Mouse (Mus musculus) hindbrain, postnatal 0 days (tissue): ENCODE measurements at regions not wholly inside any gene's neighbourhood (a gene's known extent, or its start where the extent isn't known, plus 50 kb on each side); places are given as distances from the start of the nearest gene placed in this dataset.

Experiments
- ATAC-seq: fragments of 200-750 bp; cut with Nextera tagmentation; 2 replicates; pipeline ENCODE4 v1.8.0; 2017; ENCODE audit warnings: mild to moderate bottlenecking, moderate TSS enrichment, moderate library complexity
- DNase-seq: peaks from one replicate; pipeline ENCODE4 v3.0.0-alpha.2; 2015; ENCODE audit warnings: low spot score
- H3K27ac ChIP-seq: fragments of 300-500 bp; sonication (generic); 2 replicates; pipeline ENCODE4 v1.5.1; 2014; ENCODE audit warnings: mild to moderate bottlenecking
- H3K27me3 ChIP-seq: fragments of 300-500 bp; sonication (generic); 2 replicates; pipeline ENCODE4 v1.6.1; 2014; ENCODE audit warnings: low read length, mixed read lengths; ENCODE audit not compliant: insufficient read depth
- H3K36me3 ChIP-seq: fragments of 300-500 bp; sonication (generic); 2 replicates; pipeline ENCODE4 v1.6.1; 2014; ENCODE audit warnings: low read length, mixed read lengths; ENCODE audit not compliant: insufficient read depth
- H3K4me1 ChIP-seq: fragments of 300-500 bp; sonication (generic); 2 replicates; pipeline ENCODE4 v1.6.1; 2014; ENCODE audit warnings: antibody characterized with exemption, low read length, mixed read lengths; ENCODE audit not compliant: insufficient read depth
- H3K4me2 ChIP-seq: fragments of 300-500 bp; sonication (generic); 2 replicates; pipeline ENCODE4 v1.6.1; 2014; ENCODE audit warnings: low read depth, mild to moderate bottlenecking, low read length, moderate library complexity, mixed read lengths
- H3K4me3 ChIP-seq: fragments of 300-500 bp; sonication (generic); 2 replicates; pipeline ENCODE4 v1.5.1; 2014; ENCODE audit warnings: low read length
- H3K9ac ChIP-seq: fragments of 300-500 bp; sonication (generic); replicated peaks from 2 replicates; pipeline ENCODE4 v1.6.1; 2014; ENCODE audit warnings: mild to moderate bottlenecking, low read length, moderate library complexity, mixed read lengths
- H3K9me3 ChIP-seq: fragments of 300-500 bp; sonication (generic); 2 replicates; pipeline ENCODE4 v1.6.1; 2016; ENCODE audit warnings: low read length, mixed read lengths
- CTCF ChIP-seq: IDR thresholded peaks from 2 replicates; pipeline ENCODE4 v1.5.1; 2016; ENCODE audit warnings: antibody characterized with exemption, control low read depth, low read depth
- WGBS: fragments of 180-500 bp; shearing (Covaris S2); extraction: QIAGEN DNeasy Blood & Tissue Kit; methylation state at CpG from one replicate; pipeline ENCODE4 v1.1.7; 2014; 5-methylcytosine and 5-hydroxymethylcytosine counted together

DNA sequence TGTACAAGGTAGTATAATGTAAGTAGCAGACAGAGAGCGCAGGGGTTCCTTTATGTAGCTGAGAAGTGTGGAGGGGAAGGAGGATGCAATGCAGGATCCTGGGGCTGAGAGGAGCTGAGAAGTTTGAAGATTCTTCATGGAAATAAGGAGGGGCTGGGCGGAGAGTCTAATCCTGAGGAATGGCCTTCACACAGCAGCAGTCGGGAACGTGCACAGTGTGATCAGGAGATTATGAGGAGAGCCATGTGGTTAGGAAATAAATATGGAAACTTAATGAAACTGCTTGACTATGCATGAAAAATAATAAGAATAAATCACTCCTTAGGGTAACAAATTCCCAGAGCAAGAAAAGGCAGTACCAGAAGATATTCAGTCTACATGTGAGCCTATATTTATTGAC, 445.1 kb downstream of the Rapgef2 start:
- H3K36me3 ChIP-seq, result no peaks in the 10 kb centered on the region
- no peak overlapping the region for H3K4me3 ChIP-seq
- no peak overlapping the region for H3K27ac ChIP-seq
- no peaks in the 10 kb centered on the region for H3K9me3 ChIP-seq
- H3K27me3 ChIP-seq, result no peaks in the 10 kb centered on the region
- no peak overlapping the region for H3K4me2 ChIP-seq
- H3K9ac ChIP-seq, result no peak overlapping the region
- no peak for DNase-seq
- H3K4me1 ChIP-seq, result no peaks in the 10 kb centered on the region
- TF ChIP-seq CTCF, result no peak
- WGBS, result 60% methylated on average over 4 of the region's 4 CpGs
- ATAC-seq, result no peak

DNA sequence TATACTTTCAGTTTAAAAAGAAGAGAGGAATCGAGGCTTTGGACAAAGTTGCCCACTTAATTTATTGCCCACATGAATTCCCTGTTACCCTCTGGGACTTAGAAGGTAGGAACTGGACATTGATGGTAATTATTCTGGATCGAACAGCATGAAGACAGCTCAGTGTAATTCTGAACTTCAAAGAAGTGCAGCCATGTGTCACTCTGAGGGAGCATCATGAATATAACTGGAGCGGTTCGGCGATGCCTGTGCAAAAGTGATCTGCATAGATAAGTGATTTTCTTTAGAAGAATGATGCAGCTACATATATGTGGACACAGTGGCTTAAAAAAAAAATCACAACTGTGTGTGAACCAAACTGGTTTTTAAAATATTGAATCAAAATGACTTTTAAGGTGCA, 449.5 kb downstream of the Rapgef2 start:
- Histone ChIP-seq H3K27me3 (no peaks in the 10 kb centered on the region), H3K4me3 (no peak overlapping the region), H3K36me3 (no peaks in the 10 kb centered on the region), H3K9me3 (no peaks in the 10 kb centered on the region), H3K4me1 (no peaks in the 10 kb centered on the region), H3K9ac (no peak overlapping the region), H3K27ac (no peak overlapping the region), H3K4me2 (no peak overlapping the region)
- ATAC-seq (no peak), DNase-seq (no peak)
- 45% methylated on average over 5 of the region's 5 CpGs for WGBS
- no peak for TF ChIP-seq CTCF

DNA sequence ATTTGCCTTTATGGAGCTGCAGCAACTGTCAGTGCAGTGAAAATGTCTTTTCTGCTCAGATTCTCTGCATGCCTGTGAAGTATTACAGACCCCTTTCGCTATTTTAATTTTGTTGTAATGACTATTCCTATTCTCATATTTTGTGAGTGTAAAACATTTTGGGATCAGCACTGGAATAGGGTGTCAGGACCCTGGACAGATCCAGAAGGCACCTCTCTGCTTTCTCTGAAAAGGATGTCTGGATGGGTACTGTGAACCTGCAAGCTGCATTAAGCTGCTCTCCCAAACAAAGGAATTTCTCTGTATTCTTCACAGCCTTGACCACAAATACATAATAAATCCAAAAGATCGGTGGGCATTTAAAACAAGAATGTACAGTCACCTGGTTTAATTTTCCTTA, 460.8 kb downstream of the Rapgef2 start:
- no peaks in the 10 kb centered on the region for H3K36me3 ChIP-seq
- no peaks in the 10 kb centered on the region for H3K27me3 ChIP-seq
- no peaks in the 10 kb centered on the region for H3K9me3 ChIP-seq
- no peak overlapping the region for H3K4me2 ChIP-seq
- DNase-seq (no peak), ATAC-seq (no peak)
- H3K4me1 ChIP-seq, result no peaks in the 10 kb centered on the region
- TF ChIP-seq CTCF, result no peak
- no peak overlapping the region for H3K9ac ChIP-seq
- H3K4me3 ChIP-seq, result no peak overlapping the region
- no peak overlapping the region for H3K27ac ChIP-seq
- 56% methylated on average over 2 of the region's 2 CpGs for WGBS

DNA sequence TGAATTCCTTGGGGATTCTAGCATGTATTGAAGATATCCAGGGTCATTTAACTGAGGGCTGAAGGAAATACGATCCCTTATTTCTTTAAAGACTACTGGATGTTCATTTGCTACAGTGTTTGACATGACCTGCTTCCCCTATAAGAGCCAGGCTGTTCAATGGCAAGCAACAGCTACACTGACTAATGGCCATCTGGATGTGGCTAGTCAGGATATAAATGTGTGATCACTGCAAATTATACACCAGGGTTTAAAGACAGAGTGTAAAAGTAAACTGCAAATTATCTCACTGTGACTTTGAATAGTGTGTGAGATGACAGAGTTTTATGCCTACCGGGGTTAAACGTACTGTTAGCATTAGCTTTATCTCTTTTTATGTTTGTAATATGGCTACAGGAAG, 473.9 kb downstream of the Rapgef2 start:
- ATAC-seq, result no peak
- no peaks in the 10 kb centered on the region for H3K9me3 ChIP-seq
- H3K4me1 ChIP-seq, result no peaks in the 10 kb centered on the region
- no peak overlapping the region for H3K4me2 ChIP-seq
- no peaks in the 10 kb centered on the region for H3K36me3 ChIP-seq
- DNase-seq, result no peak
- no peak for TF ChIP-seq CTCF
- no peaks in the 10 kb centered on the region for H3K27me3 ChIP-seq
- H3K9ac ChIP-seq, result no peak overlapping the region
- H3K27ac ChIP-seq, result no peak overlapping the region
- 83% methylated on average over 3 of the region's 3 CpGs for WGBS
- H3K4me3 ChIP-seq, result no peak overlapping the region

DNA sequence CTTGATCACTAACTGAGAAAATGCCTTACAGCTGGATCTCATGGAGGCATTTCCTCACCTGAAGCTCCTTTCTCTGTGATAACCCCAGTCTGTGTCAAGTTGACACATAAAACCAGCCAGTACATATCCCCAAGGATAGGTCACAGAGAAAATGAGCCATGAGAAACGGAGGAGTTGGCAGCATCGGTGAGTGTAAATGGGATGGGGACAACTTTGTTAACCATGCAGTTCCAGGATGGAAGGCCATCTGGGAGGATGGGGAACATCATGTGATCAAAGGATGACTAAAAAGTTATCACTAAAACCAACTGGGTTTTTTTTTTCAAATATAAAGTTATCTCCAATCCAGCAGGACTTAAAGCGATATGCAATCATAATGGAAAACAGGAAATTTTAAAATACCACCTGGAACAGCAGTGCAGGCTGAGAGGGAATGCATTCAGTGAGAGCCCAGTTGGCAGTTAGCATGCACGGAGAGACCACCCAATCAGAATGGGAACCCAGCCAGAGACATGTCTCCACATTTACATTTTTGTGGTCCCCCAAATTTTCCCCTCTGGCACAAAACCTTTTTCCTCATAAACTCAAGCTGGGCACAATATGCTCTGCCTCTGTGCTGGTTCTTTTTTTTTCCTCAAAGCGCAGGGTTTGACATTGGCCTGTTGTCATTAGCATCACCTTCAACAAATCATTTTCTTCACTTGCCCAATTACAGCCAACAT, 475.7 kb downstream of the Rapgef2 start:
- DNase-seq (peak; percentile 54), ATAC-seq (no peak)
- Histone ChIP-seq H3K4me2 (no peak overlapping the region), H3K36me3 (no peaks in the 10 kb centered on the region), H3K27ac (no peak overlapping the region), H3K4me3 (no peak overlapping the region), H3K9me3 (no peaks in the 10 kb centered on the region), H3K27me3 (no peaks in the 10 kb centered on the region), H3K9ac (no peak overlapping the region), H3K4me1 (no peaks in the 10 kb centered on the region)
- TF ChIP-seq CTCF, result no peak
- WGBS, result 68% methylated on average over 5 of the region's 5 CpGs

DNA sequence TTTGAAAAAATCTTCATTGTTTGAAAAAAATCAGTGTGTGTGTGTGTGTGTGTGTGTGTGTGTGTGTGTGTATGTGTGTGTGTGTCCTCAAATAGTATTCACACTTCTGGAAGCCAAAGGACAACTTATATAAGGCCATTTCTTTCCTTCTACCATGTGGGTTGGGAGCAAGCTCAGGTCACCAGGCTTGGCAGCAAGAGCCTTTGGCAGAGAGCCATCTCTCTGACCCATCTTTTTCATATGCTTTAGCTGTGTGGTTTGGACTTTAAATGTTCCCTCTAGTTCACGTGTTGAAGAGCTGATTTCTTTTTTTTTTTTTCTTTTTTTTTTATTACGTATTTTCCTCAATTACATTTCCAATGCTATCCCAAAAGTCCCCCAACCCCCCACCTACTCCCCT, 483.1 kb downstream of the Rapgef2 start:
- H3K4me2 ChIP-seq, result no peak overlapping the region
- no peak overlapping the region for H3K4me3 ChIP-seq
- no peaks in the 10 kb centered on the region for H3K36me3 ChIP-seq
- no peak for TF ChIP-seq CTCF
- no peaks in the 10 kb centered on the region for H3K4me1 ChIP-seq
- ATAC-seq (no peak), DNase-seq (no peak)
- no peaks in the 10 kb centered on the region for H3K27me3 ChIP-seq
- WGBS, result 72% methylated on average over 2 of the region's 2 CpGs
- no peaks in the 10 kb centered on the region for H3K9me3 ChIP-seq
- no peak overlapping the region for H3K9ac ChIP-seq
- H3K27ac ChIP-seq, result no peak overlapping the region

DNA sequence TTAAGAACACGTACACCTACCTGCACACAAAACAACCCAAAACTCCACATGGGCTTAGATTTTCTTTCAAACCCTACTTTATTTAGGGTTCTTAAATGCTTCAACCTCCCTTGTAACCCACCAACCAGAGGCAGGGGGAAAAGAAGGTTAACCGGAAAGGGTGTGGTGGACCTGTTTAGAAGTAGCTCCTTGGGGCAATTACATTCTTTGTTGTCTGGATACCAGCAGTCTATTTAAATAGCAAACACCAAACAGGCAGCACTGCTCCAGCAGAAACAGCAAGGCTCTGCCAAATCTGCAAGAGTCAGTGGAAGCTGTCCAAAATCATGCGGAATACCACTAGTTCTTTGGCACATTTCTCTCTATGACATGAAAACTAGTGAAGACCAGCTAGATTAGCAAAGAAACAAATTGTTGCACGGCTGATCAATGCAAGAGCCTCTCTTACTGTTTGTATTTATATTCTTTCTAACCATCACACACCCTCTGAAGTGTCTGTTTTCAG, 490.3 kb downstream of the Rapgef2 start:
- Histone ChIP-seq H3K4me2 (no peak overlapping the region), H3K36me3 (no peaks in the 10 kb centered on the region), H3K27ac (no peak overlapping the region), H3K4me1 (no peaks in the 10 kb centered on the region), H3K9me3 (no peaks in the 10 kb centered on the region), H3K27me3 (no peaks in the 10 kb centered on the region), H3K4me3 (no peak overlapping the region), H3K9ac (no peak overlapping the region)
- TF ChIP-seq CTCF, result no peak
- 76% methylated on average over 4 of the region's 4 CpGs for WGBS
- ATAC-seq, result no peak
- DNase-seq, result no peak
